Mouse (Mus musculus) E14TG2a.4 (cell line): Measurements from ENCODE around the gene Wdr95.

ENCODE experiments used
- H3K27me3 ChIP-seq: 2 replicates; pipeline ENCODE4 v1.6.1; 2014; ENCODE audit warnings: low read length, control low read depth; ENCODE audit not compliant: insufficient read depth
- H3K36me3 ChIP-seq: 2 replicates; pipeline ENCODE4 v1.6.1; 2014; ENCODE audit warnings: low read length, control low read depth; ENCODE audit not compliant: insufficient read depth
- H3K4me1 ChIP-seq: replicated peaks from 2 replicates; pipeline ENCODE4 v1.6.1; 2014; ENCODE audit warnings: low read depth, low read length, control low read depth
- H3K4me3 ChIP-seq: replicated peaks from 2 replicates; pipeline ENCODE4 v1.5.1; 2014; ENCODE audit warnings: mild to moderate bottlenecking, low read length
- H3K9me3 ChIP-seq: 2 replicates; pipeline ENCODE4 v1.6.1; 2014; ENCODE audit warnings: low read length, control low read depth
- CTCF ChIP-seq: conservative IDR thresholded peaks from 2 replicates; pipeline ENCODE4 v1.5.1; 2014; ENCODE audit warnings: low read length
- NANOG ChIP-seq: IDR thresholded peaks from 2 replicates; pipeline ENCODE4 v1.6.1; 2014; ENCODE audit warnings: borderline replicate concordance, low read length, mixed read lengths
- POU5F1 ChIP-seq: IDR thresholded peaks from 2 replicates; pipeline ENCODE4 v1.6.1; 2014; ENCODE audit warnings: low read length, borderline replicate concordance

Wdr95 gene

DNA sequence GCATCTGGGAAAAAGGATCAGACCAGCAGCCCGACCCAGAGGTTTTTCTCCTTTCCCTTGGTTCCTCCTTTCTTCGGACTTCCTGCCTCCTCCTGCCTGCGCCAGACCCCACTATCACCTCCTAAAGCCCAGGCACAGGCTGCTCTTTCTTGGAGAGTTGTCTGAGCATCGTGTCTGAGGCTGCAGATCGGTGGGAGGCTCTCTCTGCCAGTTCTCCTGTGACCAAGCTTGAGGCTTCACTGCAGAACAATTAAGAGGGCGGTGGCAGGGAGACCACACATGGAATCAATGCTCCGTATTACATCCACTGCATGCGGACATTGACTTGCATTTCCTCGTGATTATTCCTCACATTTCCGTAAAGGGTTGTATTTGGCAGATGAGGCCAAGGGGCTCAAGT is 49.0 kb downstream of the Wdr95 start:
- H3K36me3 ChIP-seq = no peaks in the 10 kb centered on the region
- no peak overlapping the region for H3K4me3 ChIP-seq
- no peak for TF ChIP-seq CTCF
- peaks cover 7% of the 10 kb centered on the region for H3K4me1 ChIP-seq
- H3K9me3 ChIP-seq = no peaks in the 10 kb centered on the region
- peaks cover 29% of the 10 kb centered on the region for H3K27me3 ChIP-seq

DNA sequence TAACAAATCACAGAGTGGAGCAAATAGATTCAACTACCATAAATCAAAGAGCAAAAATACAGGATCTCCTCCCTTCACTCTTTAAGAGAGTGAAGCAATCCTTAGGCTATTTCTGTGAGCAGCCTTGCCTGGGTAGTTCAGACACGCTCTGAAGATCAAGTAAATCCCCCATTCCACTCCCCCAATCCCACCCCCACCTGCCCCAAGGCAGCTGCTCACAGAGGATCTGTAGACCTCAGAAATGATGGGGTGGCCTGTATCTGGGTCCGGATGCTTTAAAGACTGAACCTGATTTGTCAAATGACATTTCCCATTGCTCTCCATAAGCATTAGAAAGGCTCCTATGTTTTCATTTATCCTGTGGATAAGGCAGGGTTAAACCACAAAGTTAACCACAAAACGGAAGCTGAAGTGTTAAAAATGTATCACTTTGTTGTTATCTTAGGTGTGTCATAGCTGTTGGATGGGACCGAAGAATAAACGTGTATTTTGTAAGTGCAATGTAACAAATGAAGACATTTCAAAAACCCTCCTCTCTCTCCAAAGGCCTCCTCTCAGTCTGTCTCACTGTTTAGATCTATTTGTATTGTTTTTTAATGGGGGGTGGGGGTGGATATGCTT is 54.3 kb downstream of the Wdr95 start:
- H3K4me3 ChIP-seq = no peak overlapping the region
- no peaks in the 10 kb centered on the region for H3K36me3 ChIP-seq
- peaks cover 23% of the 10 kb centered on the region for H3K4me1 ChIP-seq
- H3K9me3 ChIP-seq = no peaks in the 10 kb centered on the region
- H3K27me3 ChIP-seq = peaks cover 13% of the 10 kb centered on the region
- TF ChIP-seq CTCF (no peak), NANOG (no peak), POU5F1 (no peak)

DNA sequence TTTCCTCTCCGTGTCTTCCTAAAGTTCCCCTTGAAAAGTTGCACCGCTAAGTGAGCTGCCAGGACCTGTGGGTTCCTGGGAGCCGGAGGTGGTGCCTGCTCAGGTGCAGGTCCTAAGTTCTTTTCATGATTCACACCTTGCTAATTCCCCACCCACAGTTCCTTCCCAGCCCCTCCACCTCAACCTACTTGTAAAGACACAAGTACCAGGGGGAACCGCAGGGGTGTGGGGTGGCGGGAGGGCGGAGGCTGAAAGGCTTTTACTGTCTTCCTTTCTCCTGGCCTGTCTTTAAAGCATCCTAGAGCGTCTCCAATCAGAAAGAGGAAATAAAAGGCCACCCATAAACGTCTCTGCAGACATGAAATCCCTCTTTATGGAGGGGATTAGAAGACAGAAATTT is 55.0 kb downstream of the Wdr95 start:
- Histone ChIP-seq H3K4me1 (peaks cover 30% of the 10 kb centered on the region), H3K4me3 (no peak overlapping the region), H3K27me3 (peaks cover 6% of the 10 kb centered on the region; the same call in 1 of the 2 replicates), H3K9me3 (no peaks in the 10 kb centered on the region), H3K36me3 (no peaks in the 10 kb centered on the region)
- TF ChIP-seq CTCF (no peak), NANOG (no peak), POU5F1 (no peak)

DNA sequence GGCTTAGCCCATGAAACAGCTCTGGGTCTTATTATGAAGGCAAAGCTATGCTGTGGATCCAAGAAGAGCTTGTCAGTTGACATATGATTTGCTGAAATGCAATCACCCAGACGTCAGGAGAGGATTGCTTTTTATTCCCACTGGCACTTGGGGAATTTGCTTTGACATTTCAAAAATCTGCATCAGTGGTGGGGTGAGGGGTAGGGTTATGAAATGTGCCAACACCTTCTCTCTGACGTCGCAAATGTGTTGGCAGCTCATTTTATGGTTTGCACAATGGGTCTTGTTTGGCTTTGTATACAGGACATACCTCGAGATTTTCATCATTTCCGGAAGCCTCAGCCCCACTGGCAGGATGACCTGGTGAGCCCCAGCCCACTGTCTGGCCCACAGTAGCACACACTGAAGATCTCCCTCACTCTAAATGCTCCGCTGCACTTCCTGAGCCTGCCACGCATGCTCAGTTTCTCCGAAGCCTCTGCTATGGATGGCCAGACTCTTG is 55.7 kb downstream of the Wdr95 start:
- TF ChIP-seq POU5F1 (no peak), CTCF (no peak), NANOG (no peak)
- no peaks in the 10 kb centered on the region for H3K9me3 ChIP-seq
- peaks cover 37% of the 10 kb centered on the region for H3K4me1 ChIP-seq
- H3K27me3 ChIP-seq = peaks cover 2% of the 10 kb centered on the region; the same call in 1 of the 2 replicates
- H3K36me3 ChIP-seq = no peaks in the 10 kb centered on the region
- H3K4me3 ChIP-seq = no peak overlapping the region

DNA sequence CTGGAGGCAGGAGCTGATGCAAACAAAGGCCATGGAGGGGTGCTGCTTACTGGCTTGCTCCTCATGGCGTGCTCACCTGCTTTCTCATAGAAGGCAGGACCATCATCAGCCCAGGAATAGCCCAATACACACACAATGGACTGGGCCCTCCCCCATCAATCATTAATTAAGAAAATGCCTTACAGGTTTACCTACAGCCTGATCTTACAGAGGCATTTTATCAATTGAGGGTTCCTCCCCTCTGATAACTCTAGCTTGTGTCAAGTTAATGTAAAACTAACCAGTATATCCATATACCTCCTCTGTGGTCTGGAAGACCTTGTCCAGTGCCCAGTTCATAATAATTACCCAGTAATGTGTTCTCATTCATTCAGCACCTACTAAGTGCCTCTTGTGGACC is 56.8 kb downstream of the Wdr95 start:
- Histone ChIP-seq H3K4me3 (no peak overlapping the region), H3K36me3 (no peaks in the 10 kb centered on the region), H3K4me1 (peaks cover 48% of the 10 kb centered on the region), H3K27me3 (no peaks in the 10 kb centered on the region), H3K9me3 (no peaks in the 10 kb centered on the region)
- no peak for TF ChIP-seq POU5F1
- TF ChIP-seq NANOG = no peak
- no peak for TF ChIP-seq CTCF

DNA sequence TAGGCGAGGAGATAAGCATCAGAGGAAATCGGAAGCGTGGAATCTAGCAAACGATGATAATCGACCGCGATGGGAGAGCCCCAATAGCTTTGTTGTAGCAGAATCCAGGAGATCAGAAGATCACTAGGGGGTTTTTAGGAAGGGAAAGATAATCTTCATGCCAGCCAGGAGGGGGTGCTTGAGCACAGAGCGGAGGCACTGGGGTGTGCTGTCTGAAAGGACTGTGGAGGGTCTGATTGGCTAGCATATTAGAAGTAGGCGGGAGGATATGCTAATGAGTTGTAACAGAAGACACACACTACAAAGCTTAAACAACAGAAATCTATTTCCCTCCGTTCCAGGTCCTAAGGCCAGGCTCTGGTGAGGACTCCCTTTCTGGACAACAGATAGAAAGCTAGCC is 57.4 kb downstream of the Wdr95 start:
- no peaks in the 10 kb centered on the region for H3K36me3 ChIP-seq
- TF ChIP-seq NANOG (no peak), POU5F1 (no peak), CTCF (no peak)
- peaks cover 50% of the 10 kb centered on the region for H3K4me1 ChIP-seq
- no peaks in the 10 kb centered on the region for H3K27me3 ChIP-seq
- H3K9me3 ChIP-seq = no peaks in the 10 kb centered on the region
- no peak overlapping the region for H3K4me3 ChIP-seq

DNA sequence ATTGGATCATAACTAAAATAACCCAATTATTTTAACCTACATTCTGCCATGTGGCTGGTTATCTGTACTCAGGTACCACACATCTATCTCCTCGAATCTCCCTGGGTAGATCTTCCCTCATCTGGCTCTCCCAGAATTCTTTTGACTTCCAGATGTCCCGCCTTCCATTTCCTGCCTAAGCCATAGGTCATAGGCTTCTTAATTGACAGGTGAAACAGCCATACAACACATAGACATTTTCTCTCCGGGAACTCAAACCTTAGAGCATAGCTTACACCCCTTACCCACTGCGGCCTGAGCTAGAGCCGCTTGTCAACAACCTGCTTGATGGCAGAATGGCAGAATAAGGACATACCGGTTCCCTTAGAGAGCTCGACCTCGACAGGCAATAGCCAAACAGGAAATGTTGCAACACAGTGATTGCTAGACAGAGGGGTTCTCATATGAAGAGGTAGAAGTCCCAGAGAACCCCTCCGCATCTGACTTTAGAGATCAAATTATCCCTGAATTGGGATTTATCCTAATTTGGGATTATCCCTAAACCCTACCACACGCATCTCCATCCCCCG is 58.9 kb downstream of the Wdr95 start:
- no peak for TF ChIP-seq CTCF
- TF ChIP-seq NANOG = no peak
- TF ChIP-seq POU5F1 = no peak
- Histone ChIP-seq H3K9me3 (peaks cover 4% of the 10 kb centered on the region), H3K36me3 (no peaks in the 10 kb centered on the region), H3K4me1 (peaks cover 50% of the 10 kb centered on the region), H3K4me3 (no peak overlapping the region), H3K27me3 (no peaks in the 10 kb centered on the region)

DNA sequence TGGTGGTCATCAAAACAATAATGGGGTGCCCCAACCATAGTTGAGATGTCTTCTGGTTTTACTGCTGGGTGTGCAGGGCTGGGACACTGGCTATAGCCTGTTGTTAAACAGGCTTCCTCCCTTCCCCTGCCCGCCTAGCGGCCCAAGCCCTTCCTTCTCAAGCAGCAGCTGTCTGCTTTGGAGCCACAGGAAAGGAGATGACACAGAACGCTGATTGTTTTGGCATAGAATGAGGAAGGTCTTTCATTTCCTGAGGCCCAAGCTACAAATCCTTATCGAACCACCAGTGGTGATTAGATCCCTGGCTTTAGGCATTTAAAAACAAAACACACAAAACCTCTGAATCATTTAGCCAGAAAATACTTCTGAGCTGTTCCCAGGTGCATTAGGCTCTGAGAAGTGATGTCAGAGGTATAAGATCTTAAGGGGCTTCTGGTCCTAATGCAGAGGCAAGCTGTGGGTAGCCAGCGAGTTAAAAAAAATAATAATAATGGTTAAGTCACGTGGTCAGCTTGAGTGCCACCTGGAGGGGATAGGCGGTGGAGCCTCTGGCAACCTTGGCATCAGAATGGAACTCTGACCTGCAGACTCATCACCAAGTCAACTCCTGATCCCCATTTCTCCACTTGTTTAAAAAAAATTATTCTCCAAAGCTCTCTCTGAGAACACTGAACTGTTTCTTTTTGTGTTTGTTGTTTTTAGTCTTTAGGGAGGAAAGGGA is 60.5 kb downstream of the Wdr95 start:
- no peaks in the 10 kb centered on the region for H3K27me3 ChIP-seq
- TF ChIP-seq POU5F1 (no peak), CTCF (no peak), NANOG (no peak)
- H3K36me3 ChIP-seq = no peaks in the 10 kb centered on the region
- H3K9me3 ChIP-seq = peaks cover 14% of the 10 kb centered on the region
- no peak overlapping the region for H3K4me3 ChIP-seq
- H3K4me1 ChIP-seq = peaks cover 50% of the 10 kb centered on the region
